Mouse (Mus musculus): ENCODE data around the gene Pdgfb. TPM values are rescaled to one million over a fixed set of nuclear protein-coding genes. Genes with fewer than 3 reads are reported as not detected.
A peak's percentile ranks its signal among the peaks of the same experiment; 100 is the strongest.

Gene Pdgfb
- polyA plus RNA-seq, 1 experiment from 2014 or later: 5.8 TPM

DNA sequence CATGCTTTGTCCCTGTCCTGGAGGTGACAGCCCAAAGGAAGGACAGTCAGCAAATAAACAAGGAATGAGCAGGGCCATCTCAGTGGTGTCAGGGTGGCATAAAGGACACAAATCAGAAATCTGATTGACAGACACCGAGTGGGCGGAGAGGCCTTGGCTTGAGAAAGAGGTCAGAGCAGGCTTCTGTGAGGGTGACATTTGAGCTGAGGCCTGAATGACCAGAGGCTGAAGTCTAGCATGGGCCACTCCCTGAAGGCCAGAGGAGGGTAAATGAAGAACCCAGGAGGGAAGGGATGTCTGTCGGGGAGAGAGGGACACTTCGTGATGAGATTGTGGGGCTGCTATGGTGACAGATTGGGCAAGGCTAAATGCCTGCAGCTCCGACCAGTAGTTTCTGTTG is 11.3 kb upstream of the Pdgfb start:
- H3K4me3 ChIP-seq (ENCODE audit: low read length): no peak overlapping the region
- ATAC-seq (ENCODE audit: low FRiP score, low TSS enrichment): no peak
- 48% methylated on average over 5 of the region's 5 CpGs for WGBS
- H3K9me3 ChIP-seq (ENCODE audit: control insufficient read depth, low read length): no peaks in the 10 kb centered on the region
- no peak overlapping the region for H3K9ac ChIP-seq (ENCODE audit: low read depth, low read length)
- H3K27ac ChIP-seq (ENCODE audit: low read depth, low read length): no peak overlapping the region
- H3K27me3 ChIP-seq (ENCODE audit: control insufficient read depth, insufficient read depth, low read length): no peaks in the 10 kb centered on the region
- no peaks in the 10 kb centered on the region for H3K36me3 ChIP-seq (ENCODE audit: control insufficient read depth, insufficient read depth, low read length)
- H3K4me2 ChIP-seq (replicated peaks; ENCODE audit: low read depth, low read length): no peak overlapping the region
- peaks cover 15% of the 10 kb centered on the region for H3K4me1 ChIP-seq (ENCODE audit: control insufficient read depth, insufficient read depth, low read length)

DNA sequence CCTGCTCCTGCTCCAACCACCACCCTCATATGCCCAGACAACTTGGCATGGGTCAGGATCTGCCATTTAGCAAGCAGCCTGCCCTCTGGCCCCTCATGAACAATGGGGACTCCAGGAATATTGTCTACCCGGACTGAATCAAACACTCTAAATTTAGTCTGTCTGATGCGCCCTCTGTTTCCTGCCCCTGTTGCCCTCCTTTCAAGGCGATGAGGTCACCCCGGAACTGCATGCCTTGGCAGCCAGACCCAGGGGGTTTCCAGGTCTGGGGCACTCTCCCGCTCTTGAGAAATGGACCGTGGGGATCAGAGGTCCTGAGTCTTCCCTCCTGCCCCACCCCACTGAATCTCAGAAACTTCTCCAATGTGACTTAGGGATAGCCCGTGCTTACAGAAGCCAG is 10.8 kb upstream of the Pdgfb start:
- no peak for ATAC-seq (ENCODE audit: low FRiP score, low TSS enrichment)

DNA sequence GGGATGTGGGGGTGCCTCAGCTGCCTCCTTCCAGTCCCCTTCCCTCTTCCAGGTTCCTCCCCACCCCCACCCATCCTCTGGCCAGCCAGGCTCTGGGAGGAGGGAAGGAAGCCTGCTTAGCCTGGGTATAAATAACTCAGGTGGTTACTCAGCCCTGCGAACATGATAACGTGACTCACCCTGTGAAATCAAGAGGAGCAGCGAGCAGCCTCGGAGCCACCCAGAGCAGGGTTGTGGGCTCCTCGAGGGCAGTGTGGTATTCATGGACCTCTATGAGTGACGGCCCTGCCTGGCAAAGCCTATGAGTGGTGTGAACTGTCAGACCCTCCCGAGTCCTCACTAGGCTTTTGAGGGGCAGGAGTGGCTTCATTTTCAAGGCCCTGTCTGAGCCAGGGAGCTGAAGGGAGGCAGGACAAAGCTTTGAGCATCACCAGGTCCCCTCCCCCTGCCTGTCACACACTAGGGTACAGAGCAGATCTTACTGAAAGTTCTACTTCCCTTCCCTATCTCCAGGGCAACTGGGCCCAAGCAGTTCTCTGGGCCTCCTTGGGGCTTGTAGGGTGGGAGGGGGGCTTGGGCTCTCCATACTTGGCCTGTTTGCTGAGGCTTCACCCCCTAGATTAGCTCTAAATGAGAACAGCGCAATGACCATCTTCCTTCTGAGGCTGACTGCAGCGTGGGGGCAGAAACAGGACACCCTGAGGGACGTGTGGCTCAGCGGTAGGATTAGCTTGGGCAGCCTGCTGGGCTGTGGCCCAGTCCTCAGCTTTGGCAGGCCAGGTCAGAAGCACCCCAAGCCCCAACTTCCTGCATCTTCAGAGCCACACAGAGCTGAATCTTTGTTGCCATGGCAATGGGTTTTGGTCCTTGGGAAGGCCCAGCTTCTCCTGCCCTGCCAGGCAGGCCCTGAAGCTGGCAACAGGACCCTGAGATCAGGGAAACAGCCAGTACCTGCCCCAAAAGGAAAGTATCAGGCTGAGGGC is 9.8 kb upstream of the Pdgfb start:
- Histone ChIP-seq H3K27me3 (ENCODE audit: control insufficient read depth, insufficient read depth, low read length) (no peaks in the 10 kb centered on the region), H3K27ac (ENCODE audit: low read depth, low read length) (peak overlapping the region; percentile 65; the same call in 1 of the 2 replicates), H3K9ac (ENCODE audit: low read depth, low read length) (0 out of 2 replicates have a peak overlapping the region, but pooled peaks have one; percentile 23), H3K4me2 (replicated peaks; ENCODE audit: low read depth, low read length) (no peak overlapping the region), H3K36me3 (ENCODE audit: control insufficient read depth, insufficient read depth, low read length) (no peaks in the 10 kb centered on the region), H3K4me3 (ENCODE audit: low read length) (no peak overlapping the region), H3K4me1 (ENCODE audit: control insufficient read depth, insufficient read depth, low read length) (peaks cover 15% of the 10 kb centered on the region), H3K9me3 (ENCODE audit: control insufficient read depth, low read length) (no peaks in the 10 kb centered on the region)
- WGBS: 30% methylated on average over 11 of the region's 11 CpGs
- peak; percentile 55 for ATAC-seq (ENCODE audit: low FRiP score, low TSS enrichment)

More for the DNA sequence above, 10.8 kb upstream of the Pdgfb start:
- H3K9me3 ChIP-seq (ENCODE audit: control insufficient read depth, low read length): no peaks in the 10 kb centered on the region
- H3K4me3 ChIP-seq (ENCODE audit: low read length): no peak overlapping the region
- H3K27ac ChIP-seq (ENCODE audit: low read depth, low read length): no peak overlapping the region
- peaks cover 15% of the 10 kb centered on the region for H3K4me1 ChIP-seq (ENCODE audit: control insufficient read depth, insufficient read depth, low read length)
- H3K4me2 ChIP-seq (replicated peaks; ENCODE audit: low read depth, low read length): no peak overlapping the region
- no peaks in the 10 kb centered on the region for H3K36me3 ChIP-seq (ENCODE audit: control insufficient read depth, insufficient read depth, low read length)
- 55% methylated on average over 7 of the region's 7 CpGs for WGBS
- H3K27me3 ChIP-seq (ENCODE audit: control insufficient read depth, insufficient read depth, low read length): no peaks in the 10 kb centered on the region
- no peak overlapping the region for H3K9ac ChIP-seq (ENCODE audit: low read depth, low read length)

DNA sequence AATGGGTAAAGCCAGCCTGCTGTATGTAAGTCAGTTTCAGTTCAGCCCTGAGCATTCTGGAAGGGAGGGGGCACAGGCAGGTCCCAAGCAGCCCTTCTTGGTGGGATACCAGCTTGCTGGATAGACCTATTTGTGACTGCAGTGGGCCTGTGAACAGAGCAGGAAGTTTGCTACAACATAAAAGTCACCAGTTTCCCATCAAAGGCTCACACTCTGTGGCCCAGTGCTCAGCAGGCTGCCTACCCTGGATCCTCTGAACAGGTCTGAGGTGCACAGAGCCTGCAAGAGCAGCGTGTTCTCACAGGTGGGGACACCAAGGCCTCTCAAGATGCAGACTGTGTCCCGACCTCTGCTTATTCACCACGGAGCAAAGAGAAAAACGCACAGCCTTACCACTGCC is 5.7 kb upstream of the Pdgfb start:
- no peak overlapping the region for H3K9ac ChIP-seq (ENCODE audit: low read depth, low read length)

DNA sequence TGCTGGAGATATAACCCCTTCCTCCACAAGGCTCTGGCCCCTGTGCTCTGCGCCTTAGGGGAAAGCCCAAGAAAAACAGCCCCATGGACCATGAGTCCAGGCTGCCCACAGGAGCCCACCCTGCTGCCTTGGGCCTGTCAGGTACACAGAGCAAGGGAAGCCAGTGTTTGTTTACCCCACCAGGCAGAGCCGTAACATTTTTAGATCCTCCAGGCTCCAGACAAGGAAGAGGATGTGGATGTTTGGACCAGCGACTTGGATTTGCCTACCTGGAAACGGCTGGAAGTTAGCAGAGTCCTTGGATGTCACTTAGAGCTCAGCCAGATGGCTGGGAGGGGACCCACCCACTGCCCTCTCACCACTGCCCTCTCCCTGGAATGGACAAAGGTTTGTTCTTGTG is 4.8 kb upstream of the Pdgfb start:
- WGBS: 61% methylated on average over 4 of the region's 4 CpGs

More for the DNA sequence above, 5.7 kb upstream of the Pdgfb start:
- no peak for ATAC-seq (ENCODE audit: low FRiP score, low TSS enrichment)
- Histone ChIP-seq H3K4me3 (ENCODE audit: low read length) (no peak overlapping the region), H3K9me3 (ENCODE audit: control insufficient read depth, low read length) (no peaks in the 10 kb centered on the region), H3K27ac (ENCODE audit: low read depth, low read length) (no peak overlapping the region), H3K27me3 (ENCODE audit: control insufficient read depth, insufficient read depth, low read length) (peaks cover 7% of the 10 kb centered on the region), H3K4me1 (ENCODE audit: control insufficient read depth, insufficient read depth, low read length) (peaks cover 12% of the 10 kb centered on the region), H3K36me3 (ENCODE audit: control insufficient read depth, insufficient read depth, low read length) (no peaks in the 10 kb centered on the region), H3K4me2 (replicated peaks; ENCODE audit: low read depth, low read length) (no peak overlapping the region)
- WGBS: 80% methylated on average over 4 of the region's 4 CpGs

DNA sequence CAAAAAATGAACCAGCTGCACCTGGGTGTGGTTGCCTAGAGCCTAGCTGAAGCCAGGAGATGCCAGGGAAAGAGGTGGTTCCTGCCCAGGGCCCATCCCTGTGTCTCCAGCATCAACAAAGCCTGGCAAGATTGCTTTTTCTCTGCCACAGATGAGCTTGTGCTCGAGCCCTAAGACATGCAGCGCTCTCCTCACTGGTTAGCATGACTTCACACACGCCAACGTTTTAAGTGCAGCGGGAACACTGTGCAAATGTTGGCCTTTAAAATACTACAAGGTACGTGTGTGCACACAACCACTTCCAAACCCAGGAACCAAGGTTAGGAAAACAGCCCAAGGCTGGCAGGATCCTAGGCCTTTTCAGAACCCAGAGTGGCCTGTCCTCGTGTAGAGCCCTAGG is 4.4 kb upstream of the Pdgfb start:
- no peak overlapping the region for H3K9ac ChIP-seq (ENCODE audit: low read depth, low read length)
- H3K27me3 ChIP-seq (ENCODE audit: control insufficient read depth, insufficient read depth, low read length): peaks cover 19% of the 10 kb centered on the region
- H3K4me2 ChIP-seq (replicated peaks; ENCODE audit: low read depth, low read length): no peak overlapping the region
- WGBS: 86% methylated on average over 7 of the region's 7 CpGs
- H3K4me1 ChIP-seq (ENCODE audit: control insufficient read depth, insufficient read depth, low read length): peaks cover 10% of the 10 kb centered on the region
- H3K4me3 ChIP-seq (ENCODE audit: low read length): no peak overlapping the region
- H3K36me3 ChIP-seq (ENCODE audit: control insufficient read depth, insufficient read depth, low read length): no peaks in the 10 kb centered on the region
- H3K9me3 ChIP-seq (ENCODE audit: control insufficient read depth, low read length): no peaks in the 10 kb centered on the region
- no peak overlapping the region for H3K27ac ChIP-seq (ENCODE audit: low read depth, low read length)
- ATAC-seq (ENCODE audit: low FRiP score, low TSS enrichment): no peak

More for the DNA sequence above, 4.8 kb upstream of the Pdgfb start:
- H3K9ac ChIP-seq (ENCODE audit: low read depth, low read length): no peak overlapping the region
- no peak overlapping the region for H3K27ac ChIP-seq (ENCODE audit: low read depth, low read length)
- no peak overlapping the region for H3K4me2 ChIP-seq (replicated peaks; ENCODE audit: low read depth, low read length)
- H3K4me3 ChIP-seq (ENCODE audit: low read length): no peak overlapping the region
- ATAC-seq (ENCODE audit: low FRiP score, low TSS enrichment): no peak
- no peaks in the 10 kb centered on the region for H3K9me3 ChIP-seq (ENCODE audit: control insufficient read depth, low read length)
- no peaks in the 10 kb centered on the region for H3K36me3 ChIP-seq (ENCODE audit: control insufficient read depth, insufficient read depth, low read length)
- peaks cover 15% of the 10 kb centered on the region for H3K27me3 ChIP-seq (ENCODE audit: control insufficient read depth, insufficient read depth, low read length)
- peaks cover 14% of the 10 kb centered on the region for H3K4me1 ChIP-seq (ENCODE audit: control insufficient read depth, insufficient read depth, low read length)

DNA sequence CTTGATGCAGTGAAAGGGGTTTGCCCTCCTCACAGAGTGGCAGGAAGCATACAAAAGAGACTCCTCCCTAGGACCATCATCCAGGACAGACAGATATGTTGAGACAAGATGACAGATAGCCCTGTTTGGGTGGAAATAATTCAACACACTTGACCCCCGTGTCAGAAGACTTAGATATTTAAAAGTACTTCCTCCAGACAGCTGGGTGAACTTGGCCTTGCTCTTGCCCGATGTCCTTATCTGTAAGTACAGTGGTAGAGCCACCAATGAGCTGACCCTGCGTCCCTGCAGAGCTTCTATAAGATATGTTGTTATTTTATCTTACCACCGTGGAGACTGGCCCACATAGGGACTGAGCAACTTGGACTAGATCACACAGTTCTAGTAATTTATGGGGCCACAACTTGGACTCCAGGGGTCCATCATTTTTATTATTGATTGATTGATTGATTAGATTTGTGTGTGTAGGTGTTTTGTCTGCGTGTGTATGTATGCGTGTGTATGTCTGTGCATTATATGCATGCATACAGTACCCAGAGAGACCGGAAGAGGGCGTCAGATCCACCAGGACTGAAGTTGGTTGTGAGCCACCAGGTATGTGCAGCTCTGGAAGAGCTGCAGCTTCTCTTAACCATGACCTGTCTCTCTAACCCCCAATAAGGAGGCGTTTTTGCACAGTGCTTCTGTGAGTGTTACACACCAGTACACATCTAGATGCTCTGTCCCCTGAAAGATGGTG is 2.0 kb upstream of the Pdgfb start:
- no peaks in the 10 kb centered on the region for H3K36me3 ChIP-seq (ENCODE audit: control insufficient read depth, insufficient read depth, low read length)
- H3K9ac ChIP-seq (ENCODE audit: low read depth, low read length): no peak overlapping the region
- no peak for ATAC-seq (ENCODE audit: low FRiP score, low TSS enrichment)
- H3K9me3 ChIP-seq (ENCODE audit: control insufficient read depth, low read length): no peaks in the 10 kb centered on the region
- H3K27me3 ChIP-seq (ENCODE audit: control insufficient read depth, insufficient read depth, low read length): peaks cover 44% of the 10 kb centered on the region
- peaks cover 24% of the 10 kb centered on the region; the same call in 1 of the 2 replicates for H3K4me1 ChIP-seq (ENCODE audit: control insufficient read depth, insufficient read depth, low read length)
- no peak overlapping the region for H3K27ac ChIP-seq (ENCODE audit: low read depth, low read length)
- H3K4me3 ChIP-seq (ENCODE audit: low read length): no peak overlapping the region
- 83% methylated on average over 9 of the region's 9 CpGs for WGBS
- no peak overlapping the region for H3K4me2 ChIP-seq (replicated peaks; ENCODE audit: low read depth, low read length)

DNA sequence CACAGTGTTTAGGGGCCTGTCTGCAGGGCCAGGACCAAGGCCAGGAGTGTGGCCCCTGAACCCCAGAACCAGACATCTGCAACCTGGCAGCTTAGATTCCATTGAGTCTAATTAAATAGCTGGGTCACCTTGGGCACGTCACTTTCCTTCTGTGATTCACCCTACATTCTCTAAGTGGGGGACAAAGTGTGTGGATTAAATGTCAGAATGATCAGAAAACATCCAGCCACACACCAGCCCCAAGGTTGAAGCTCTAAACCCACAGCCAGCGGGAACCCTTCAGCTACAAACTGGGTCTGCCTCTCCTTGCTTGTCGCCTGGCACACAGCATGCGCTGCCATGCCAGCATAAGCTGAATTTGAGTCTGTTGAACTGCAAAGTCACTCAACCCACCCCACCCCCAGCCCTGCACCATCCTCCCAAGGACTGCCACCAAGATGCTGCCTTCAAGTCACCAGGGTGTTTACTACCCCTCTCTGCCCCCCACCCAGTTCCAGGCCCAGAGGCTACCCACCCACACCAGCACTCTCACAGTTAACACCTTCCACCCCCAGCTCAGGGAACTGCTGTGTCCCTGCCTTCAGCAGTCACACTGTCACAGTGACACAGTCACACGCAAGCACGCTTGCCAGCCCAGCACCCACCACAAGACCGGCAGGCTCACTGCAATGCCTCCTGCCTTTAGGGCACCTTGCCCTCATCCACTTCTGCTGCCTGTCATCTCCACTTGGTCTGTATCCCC is 605 bp upstream of the Pdgfb start:
- ATAC-seq (ENCODE audit: low FRiP score, low TSS enrichment): no peak
- no peak overlapping the region for H3K27ac ChIP-seq (ENCODE audit: low read depth, low read length)
- WGBS: 67% methylated on average over 7 of the region's 7 CpGs
- H3K4me3 ChIP-seq (ENCODE audit: low read length): peak overlapping the region; percentile 67; the same call in 1 of the 2 replicates
- no peaks in the 10 kb centered on the region for H3K36me3 ChIP-seq (ENCODE audit: control insufficient read depth, insufficient read depth, low read length)
- H3K9me3 ChIP-seq (ENCODE audit: control insufficient read depth, low read length): no peaks in the 10 kb centered on the region
- H3K4me1 ChIP-seq (ENCODE audit: control insufficient read depth, insufficient read depth, low read length): peaks cover 27% of the 10 kb centered on the region; the same call in 1 of the 2 replicates
- no peak overlapping the region for H3K9ac ChIP-seq (ENCODE audit: low read depth, low read length)
- H3K27me3 ChIP-seq (ENCODE audit: control insufficient read depth, insufficient read depth, low read length): peaks cover 56% of the 10 kb centered on the region
- peak overlapping the region; percentile 99; the same call in 1 of the 2 replicates for H3K4me2 ChIP-seq (replicated peaks; ENCODE audit: low read depth, low read length)
